Mouse (Mus musculus) limb, embryonic 12.5 days (tissue): ENCODE measurements around the gene Nol4l. TPM values are rescaled to one million over a fixed set of nuclear protein-coding genes. Genes with fewer than 3 reads are reported as not detected.

Experiments
- ATAC-seq: fragments of 200-750 bp; cut with Nextera tagmentation; 2 replicates; pipeline ENCODE4 v1.8.0; 2017; ENCODE audit warnings: low read depth, moderate TSS enrichment; ENCODE audit not compliant: insufficient number of reproducible peaks, insufficient read depth, low FRiP score, low TSS enrichment
- H3K27ac ChIP-seq: fragments of 300-500 bp; sonication (generic); 2 replicates; pipeline ENCODE4 v1.5.1; 2016; ENCODE audit warnings: mild to moderate bottlenecking, moderate library complexity
- H3K27me3 ChIP-seq: fragments of 300-500 bp; sonication (generic); 2 replicates; pipeline ENCODE4 v1.6.1; 2016; ENCODE audit warnings: mild to moderate bottlenecking, moderate library complexity
- H3K36me3 ChIP-seq: fragments of 300-500 bp; sonication (generic); 2 replicates; pipeline ENCODE4 v1.6.1; 2016; ENCODE audit warnings: mild to moderate bottlenecking, moderate library complexity
- H3K4me1 ChIP-seq: fragments of 300-500 bp; sonication (generic); replicated peaks from 2 replicates; pipeline ENCODE4 v1.6.1; 2016
- H3K4me2 ChIP-seq: fragments of 300-500 bp; sonication (generic); 2 replicates; pipeline ENCODE4 v1.6.1; 2016; ENCODE audit warnings: mild to moderate bottlenecking, moderate library complexity
- H3K4me3 ChIP-seq: fragments of 300-500 bp; sonication (generic); replicated peaks from 2 replicates; pipeline ENCODE4 v1.5.1; 2016; ENCODE audit warnings: mild to moderate bottlenecking
- H3K9ac ChIP-seq: fragments of 300-500 bp; sonication (generic); replicated peaks from 2 replicates; pipeline ENCODE4 v1.6.1; 2016; ENCODE audit warnings: mild to moderate bottlenecking, moderate library complexity
- H3K9me3 ChIP-seq: fragments of 300-500 bp; sonication (generic); 2 replicates; pipeline ENCODE4 v1.6.1; 2016; ENCODE audit warnings: mild to moderate bottlenecking, moderate library complexity
- WGBS: fragments of 180-500 bp; shearing (Covaris S2); methylation state at CpG from one replicate; pipeline ENCODE4 v1.1.7; 2016; 5-methylcytosine and 5-hydroxymethylcytosine counted together
- polyA plus RNA-seq: library from polyadenylated mRNA; unstranded; fragments of >200 nt; fragmentation: Nextera tagmentation; extraction: Ambion mirVana; gene quantifications from 2 replicates; pipeline ENCODE4 v1.2.1, GENCODE M21; 2016

Nol4l gene
- polyA plus RNA-seq, 1 experiment from 2014 or later, result 12.5 TPM

GRCm38 (mm10) chr2:153543911-153544730 is 14.3 kb upstream of the Nol4l start:
- WGBS, result 77% methylated on average over 8 of the region's 8 CpGs
- no peaks in the 10 kb centered on the region for H3K36me3 ChIP-seq
- H3K9ac ChIP-seq, result no peak overlapping the region
- no peak for ATAC-seq
- no peak overlapping the region for H3K4me3 ChIP-seq
- no peak overlapping the region for H3K27ac ChIP-seq
- H3K4me1 ChIP-seq, result peaks cover 30% of the 10 kb centered on the region
- H3K9me3 ChIP-seq, result no peaks in the 10 kb centered on the region
- H3K27me3 ChIP-seq, result peaks cover 2% of the 10 kb centered on the region; the same call in 1 of the 2 replicates
- no peak overlapping the region for H3K4me2 ChIP-seq

- no peak overlapping the region for H3K4me3 ChIP-seq
- no peak overlapping the region for H3K4me2 ChIP-seq
- H3K27ac ChIP-seq, result no peak overlapping the region
- no peaks in the 10 kb centered on the region for H3K9me3 ChIP-seq
- H3K4me1 ChIP-seq, result peaks cover 25% of the 10 kb centered on the region
- WGBS, result 84% methylated on average over 8 of the region's 8 CpGs
- no peak for ATAC-seq
- no peak overlapping the region for H3K9ac ChIP-seq
- H3K36me3 ChIP-seq, result no peaks in the 10 kb centered on the region
- H3K27me3 ChIP-seq, result peaks cover 2% of the 10 kb centered on the region; the same call in 1 of the 2 replicates
Measured at GRCm38 (mm10) chr2:153542936-153543668, 13.3 kb upstream of the Nol4l start.

- H3K4me3 ChIP-seq, result no peak overlapping the region
- H3K9ac ChIP-seq, result no peak overlapping the region
- H3K27me3 ChIP-seq, result peaks cover 6% of the 10 kb centered on the region
- 72% methylated on average over 3 of the region's 3 CpGs for WGBS
- H3K9me3 ChIP-seq, result no peaks in the 10 kb centered on the region
- no peak overlapping the region for H3K27ac ChIP-seq
- no peaks in the 10 kb centered on the region for H3K36me3 ChIP-seq
- no peak for ATAC-seq
- H3K4me1 ChIP-seq, result 0 out of 2 replicates have a peak, but pooled peaks cover 5% of the 10 kb centered on the region
- no peak overlapping the region for H3K4me2 ChIP-seq
Measured at GRCm38 (mm10) chr2:153538898-153539297, 9.1 kb upstream of the Nol4l start.

GRCm38 (mm10) chr2:153533981-153534380 is 4.2 kb upstream of the Nol4l start:
- H3K36me3 ChIP-seq, result no peaks in the 10 kb centered on the region
- H3K9me3 ChIP-seq, result no peaks in the 10 kb centered on the region
- H3K27ac ChIP-seq, result no peak overlapping the region
- 53% methylated on average over 1 of the region's 1 CpGs for WGBS
- H3K27me3 ChIP-seq, result peaks cover 43% of the 10 kb centered on the region
- peaks cover 11% of the 10 kb centered on the region for H3K4me1 ChIP-seq
- ATAC-seq, result no peak
- no peak overlapping the region for H3K4me3 ChIP-seq
- no peak overlapping the region for H3K4me2 ChIP-seq
- H3K9ac ChIP-seq, result no peak overlapping the region

GRCm38 (mm10) chr2:153530948-153531347 is 1.2 kb upstream of the Nol4l start:
- 54% methylated on average over 5 of the region's 5 CpGs for WGBS
- ATAC-seq, result no peak
- Histone ChIP-seq H3K27ac (no peak overlapping the region), H3K27me3 (peaks cover 69% of the 10 kb centered on the region), H3K4me2 (no peak overlapping the region), H3K4me1 (peaks cover 33% of the 10 kb centered on the region), H3K9ac (no peak overlapping the region), H3K36me3 (no peaks in the 10 kb centered on the region), H3K4me3 (no peak overlapping the region), H3K9me3 (no peaks in the 10 kb centered on the region)

- peak overlapping the region; percentile 66 for H3K9ac ChIP-seq
- peak; percentile 1; the same call in 1 of the 2 replicates for ATAC-seq
- no peak overlapping the region for H3K27ac ChIP-seq
- H3K36me3 ChIP-seq, result no peaks in the 10 kb centered on the region
- peaks cover 76% of the 10 kb centered on the region for H3K27me3 ChIP-seq
- WGBS, result under 1% methylated on average over 50 of the region's 53 CpGs
- H3K9me3 ChIP-seq, result no peaks in the 10 kb centered on the region
- H3K4me2 ChIP-seq, result peak overlapping the region; percentile 100
- peaks cover 36% of the 10 kb centered on the region for H3K4me1 ChIP-seq
- H3K4me3 ChIP-seq, result peak overlapping the region; percentile 70
Measured at GRCm38 (mm10) chr2:153529365-153529781, 398 bp downstream of the Nol4l start.

- Histone ChIP-seq H3K9ac (peak overlapping the region; percentile 66), H3K27me3 (peaks cover 79% of the 10 kb centered on the region), H3K4me2 (peak overlapping the region; percentile 100), H3K9me3 (no peaks in the 10 kb centered on the region), H3K27ac (no peak overlapping the region), H3K4me1 (peaks cover 36% of the 10 kb centered on the region), H3K36me3 (no peaks in the 10 kb centered on the region), H3K4me3 (peak overlapping the region; percentile 70)
- 1% methylated on average over 28 of the region's 70 CpGs for WGBS
- peak; percentile 24; the same call in 1 of the 2 replicates for ATAC-seq
Measured at GRCm38 (mm10) chr2:153528571-153529364, 1.0 kb downstream of the Nol4l start.

GRCm38 (mm10) chr2:153527580-153528531 is 1.9 kb downstream of the Nol4l start:
- Histone ChIP-seq H3K4me1 (peaks cover 36% of the 10 kb centered on the region), H3K4me2 (peak overlapping the region; percentile 100), H3K27me3 (peaks cover 88% of the 10 kb centered on the region), H3K4me3 (peak overlapping the region; percentile 70), H3K9ac (peak overlapping the region; percentile 66), H3K36me3 (no peaks in the 10 kb centered on the region), H3K27ac (no peak overlapping the region), H3K9me3 (no peaks in the 10 kb centered on the region)
- peak; percentile 21; the same call in 1 of the 2 replicates for ATAC-seq
- 2% methylated on average over 61 of the region's 85 CpGs for WGBS

- no peak overlapping the region for H3K9ac ChIP-seq
- ATAC-seq, result no peak
- peaks cover 89% of the 10 kb centered on the region for H3K27me3 ChIP-seq
- no peaks in the 10 kb centered on the region for H3K9me3 ChIP-seq
- peak overlapping the region; percentile 70; the same call in 1 of the 2 replicates for H3K4me3 ChIP-seq
- WGBS, result 47% methylated on average over 9 of the region's 9 CpGs
- peak overlapping the region; percentile 100; the same call in 1 of the 2 replicates for H3K4me2 ChIP-seq
- peaks cover 43% of the 10 kb centered on the region for H3K4me1 ChIP-seq
- no peak overlapping the region for H3K27ac ChIP-seq
- no peaks in the 10 kb centered on the region for H3K36me3 ChIP-seq
Measured at GRCm38 (mm10) chr2:153526850-153527530, 2.8 kb downstream of the Nol4l start.
